Mouse (Mus musculus): ENCODE data around the gene Fam49a. TPM values are rescaled to one million over a fixed set of nuclear protein-coding genes. Genes with fewer than 3 reads are reported as not detected.
"Not testable (repeated sequence)": the region's sequence is repeated elsewhere in the genome, so short reads cannot be mapped to it uniquely, and the experiment has no call there.

The Fam49a gene
- polyA plus RNA-seq, 1 experiment from 2014 or later: 22.3 TPM

DNA sequence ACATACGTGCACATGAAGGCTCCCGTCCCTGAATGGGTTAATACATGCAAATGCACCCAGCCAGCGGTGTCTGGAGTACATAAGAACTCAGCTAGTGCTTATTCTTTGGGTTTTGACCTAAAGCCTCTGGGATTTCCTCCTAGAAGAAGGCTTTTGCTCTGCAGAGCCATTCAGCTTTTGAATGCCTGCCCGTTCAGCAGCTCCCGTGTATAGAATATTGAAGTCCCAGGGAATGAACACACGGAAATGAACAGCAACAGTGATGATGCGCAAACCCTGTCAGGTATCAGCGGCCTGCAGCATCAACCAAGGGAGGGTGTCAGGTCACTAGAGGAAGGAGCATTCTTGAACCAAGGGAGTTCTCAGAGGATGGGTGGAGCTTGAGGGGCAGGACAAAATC is 52.4 kb downstream of the Fam49a start:
- no peak for ATAC-seq (replicated peaks; ENCODE audit: insufficient number of reproducible peaks, insufficient read depth, low FRiP score, low read depth)
- 72% methylated on average over 8 of the region's 8 CpGs for WGBS
- Histone ChIP-seq H3K27ac (no peak overlapping the region), H3K9ac (no peak overlapping the region), H3K4me3 (no peak overlapping the region), H3K27me3 (no peaks in the 10 kb centered on the region), H3K9me3 (replicated peaks) (no peaks in the 10 kb centered on the region), H3K36me3 (no peaks in the 10 kb centered on the region), H3K4me2 (no peak overlapping the region), H3K4me1 (replicated peaks) (peaks cover 44% of the 10 kb centered on the region)

DNA sequence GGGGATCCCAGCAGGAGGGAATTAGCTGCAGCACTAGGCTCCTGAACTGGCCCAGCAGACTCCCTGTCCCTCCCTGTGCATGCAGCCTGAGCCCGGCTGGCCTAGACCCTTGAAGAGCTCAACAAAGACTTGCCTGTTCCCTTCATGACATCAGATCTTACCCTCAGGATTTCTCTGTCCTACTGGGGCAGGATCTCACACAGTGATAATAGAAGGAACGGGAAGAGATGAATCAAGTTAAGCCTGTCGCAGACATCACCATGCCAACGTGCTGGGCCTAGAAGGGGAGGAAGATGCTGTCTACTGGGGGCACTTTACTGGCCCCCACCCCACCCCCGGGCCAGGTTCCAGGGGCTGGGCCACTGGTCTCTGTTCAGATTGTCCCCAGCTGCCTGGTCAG is 53.1 kb downstream of the Fam49a start:
- H3K4me1 ChIP-seq (replicated peaks): peaks cover 44% of the 10 kb centered on the region
- H3K9ac ChIP-seq: no peak overlapping the region

DNA sequence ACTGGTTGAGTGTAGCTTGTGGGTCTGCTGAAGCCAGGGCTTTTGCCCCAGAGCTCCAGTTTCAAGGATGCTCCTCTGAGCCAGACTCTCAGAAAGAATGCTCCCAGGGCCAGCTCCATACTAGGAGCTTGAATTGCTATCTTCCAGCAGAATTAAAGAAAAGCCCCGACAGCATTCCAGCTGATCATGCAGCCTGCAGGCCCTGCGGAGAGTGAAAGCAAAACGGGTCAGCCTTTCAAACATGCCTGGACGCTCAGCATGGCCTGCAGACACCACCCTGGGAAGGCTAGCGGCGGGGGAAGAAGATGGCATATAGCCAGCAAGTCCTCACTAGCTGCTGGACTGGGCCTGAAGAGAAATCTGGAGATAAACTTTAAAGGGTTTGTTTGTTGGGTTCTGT is 55.0 kb downstream of the Fam49a start:
- H3K4me3 ChIP-seq: no peak overlapping the region
- H3K27me3 ChIP-seq: no peaks in the 10 kb centered on the region
- H3K36me3 ChIP-seq: no peaks in the 10 kb centered on the region
- peaks cover 36% of the 10 kb centered on the region for H3K4me1 ChIP-seq (replicated peaks)
- WGBS: 26% methylated on average over 6 of the region's 6 CpGs
- ATAC-seq (replicated peaks; ENCODE audit: insufficient number of reproducible peaks, insufficient read depth, low FRiP score, low read depth): 0 out of 2 replicates have a peak, but pooled peaks have one; percentile 28
- H3K4me2 ChIP-seq: no peak overlapping the region
- no peak overlapping the region for H3K9ac ChIP-seq
- H3K27ac ChIP-seq: peak overlapping the region; percentile 12
- H3K9me3 ChIP-seq (replicated peaks): no peaks in the 10 kb centered on the region

More for the DNA sequence above, 53.1 kb downstream of the Fam49a start:
- ATAC-seq (replicated peaks; ENCODE audit: insufficient number of reproducible peaks, insufficient read depth, low FRiP score, low read depth): no peak
- Histone ChIP-seq H3K36me3 (no peaks in the 10 kb centered on the region), H3K27me3 (no peaks in the 10 kb centered on the region), H3K27ac (no peak overlapping the region), H3K9me3 (replicated peaks) (no peaks in the 10 kb centered on the region), H3K4me3 (no peak overlapping the region), H3K4me2 (no peak overlapping the region)
- 57% methylated on average over 5 of the region's 5 CpGs for WGBS

DNA sequence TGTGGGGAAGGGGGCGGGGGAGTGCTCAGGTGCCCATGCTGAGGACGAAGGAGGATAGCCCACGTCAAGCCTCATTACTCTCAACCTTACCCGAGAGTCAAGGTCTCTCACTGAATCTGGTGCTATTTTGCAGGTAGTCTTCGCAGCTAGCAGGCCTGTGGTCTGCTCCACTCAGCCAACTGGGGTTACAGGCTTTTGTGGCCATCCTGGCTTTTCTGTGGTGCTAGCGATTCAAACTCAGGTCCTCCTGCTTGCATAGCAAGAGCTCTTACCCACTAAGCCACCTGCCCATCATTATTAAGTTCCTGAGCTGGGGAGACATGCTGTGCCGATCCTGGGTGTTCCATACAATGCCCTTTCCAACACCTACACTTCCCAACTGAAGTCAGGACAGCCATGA is 55.7 kb downstream of the Fam49a start:
- Histone ChIP-seq H3K4me2 (no peak overlapping the region), H3K4me3 (no peak overlapping the region), H3K9ac (no peak overlapping the region), H3K4me1 (replicated peaks) (peaks cover 29% of the 10 kb centered on the region), H3K36me3 (no peaks in the 10 kb centered on the region), H3K9me3 (replicated peaks) (no peaks in the 10 kb centered on the region), H3K27me3 (no peaks in the 10 kb centered on the region), H3K27ac (peak overlapping the region; percentile 12)
- WGBS: 79% methylated on average over 7 of the region's 7 CpGs
- no peak for ATAC-seq (replicated peaks; ENCODE audit: insufficient number of reproducible peaks, insufficient read depth, low FRiP score, low read depth)

DNA sequence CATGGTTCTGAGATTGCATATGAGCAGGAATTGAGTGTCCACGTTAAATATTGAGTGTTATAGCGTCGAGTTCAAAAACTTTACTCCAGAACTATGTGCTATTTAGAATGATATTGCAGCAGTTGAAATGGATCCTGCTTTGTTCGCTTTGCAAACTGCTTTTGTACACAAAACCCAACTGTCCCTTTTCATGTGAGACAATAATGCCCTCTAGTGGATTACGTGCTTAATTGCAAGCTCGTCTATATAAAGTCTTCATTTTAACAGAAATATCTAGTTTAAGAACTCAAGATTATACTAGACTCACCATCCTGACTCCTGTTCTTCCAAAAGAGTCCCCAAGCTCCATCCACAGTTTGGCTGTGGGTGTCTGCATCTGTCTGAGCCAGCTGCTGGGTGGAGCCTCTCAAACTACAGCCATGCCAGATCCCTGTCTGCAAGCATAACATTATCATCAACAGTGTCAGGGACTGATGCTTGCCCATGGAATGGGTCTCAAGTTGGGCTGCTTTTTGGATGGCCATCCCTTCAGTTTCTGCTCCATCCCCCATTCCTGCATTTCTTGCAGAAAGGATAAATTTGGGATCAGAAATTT is 56.3 kb downstream of the Fam49a start:
- Histone ChIP-seq H3K4me1 (replicated peaks) (peaks cover 23% of the 10 kb centered on the region), H3K4me2 (no peak overlapping the region), H3K9me3 (replicated peaks) (no peaks in the 10 kb centered on the region), H3K27ac (no peak overlapping the region), H3K4me3 (no peak overlapping the region), H3K27me3 (no peaks in the 10 kb centered on the region), H3K36me3 (no peaks in the 10 kb centered on the region), H3K9ac (no peak overlapping the region)
- ATAC-seq (replicated peaks; ENCODE audit: insufficient number of reproducible peaks, insufficient read depth, low FRiP score, low read depth): no peak
- 5% methylated on average over 6 of the region's 6 CpGs for WGBS

DNA sequence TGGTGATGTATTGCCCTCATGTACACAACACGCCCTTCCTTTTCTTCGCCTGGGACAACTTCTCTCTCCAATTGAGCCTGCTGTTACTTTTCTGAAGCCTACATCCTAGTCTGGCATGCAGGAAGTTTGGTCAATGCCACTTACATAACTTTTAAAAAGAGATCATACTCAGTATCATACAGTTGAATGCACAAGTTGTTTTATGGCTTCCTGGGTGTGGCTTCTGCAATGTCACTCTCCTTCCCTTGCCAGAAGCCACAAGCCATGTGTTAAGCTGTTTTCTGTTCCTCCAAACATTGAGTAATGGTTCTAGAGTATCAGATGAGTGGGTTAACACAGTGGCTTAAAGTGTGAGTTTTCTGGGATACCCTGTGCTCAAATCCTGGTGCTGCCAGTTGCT is 58.8 kb downstream of the Fam49a start:
- WGBS: 90% methylated on average over 2 of the region's 2 CpGs
- peaks cover 25% of the 10 kb centered on the region for H3K4me1 ChIP-seq (replicated peaks)
- no peak overlapping the region for H3K27ac ChIP-seq
- ATAC-seq (replicated peaks; ENCODE audit: insufficient number of reproducible peaks, insufficient read depth, low FRiP score, low read depth): no peak
- H3K36me3 ChIP-seq: no peaks in the 10 kb centered on the region
- H3K9me3 ChIP-seq (replicated peaks): no peaks in the 10 kb centered on the region
- H3K27me3 ChIP-seq: no peaks in the 10 kb centered on the region
- H3K9ac ChIP-seq: no peak overlapping the region
- no peak overlapping the region for H3K4me2 ChIP-seq
- H3K4me3 ChIP-seq: no peak overlapping the region

DNA sequence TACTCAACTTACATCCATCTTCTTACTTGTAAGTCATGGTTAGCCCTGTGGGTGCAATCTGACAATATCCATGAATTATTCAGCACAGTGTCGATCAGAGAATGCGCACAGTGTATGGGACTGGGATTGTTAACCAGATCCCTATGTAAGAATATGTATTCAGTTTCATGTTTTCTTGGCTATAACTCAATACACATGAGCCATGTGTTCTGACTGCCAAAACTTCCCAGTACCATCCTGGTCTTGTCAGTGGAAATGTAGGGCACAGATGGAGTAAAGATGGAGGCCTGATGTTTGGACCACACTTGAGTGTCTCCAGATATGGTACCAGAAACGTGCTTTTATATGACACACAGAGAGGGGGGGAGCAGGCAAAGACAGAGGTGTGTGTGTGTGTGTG is 59.2 kb downstream of the Fam49a start:
- H3K36me3 ChIP-seq: no peaks in the 10 kb centered on the region
- H3K4me2 ChIP-seq: no peak overlapping the region
- no peak for ATAC-seq (replicated peaks; ENCODE audit: insufficient number of reproducible peaks, insufficient read depth, low FRiP score, low read depth)
- peaks cover 25% of the 10 kb centered on the region for H3K4me1 ChIP-seq (replicated peaks)
- H3K27me3 ChIP-seq: no peaks in the 10 kb centered on the region
- H3K4me3 ChIP-seq: no peak overlapping the region
- WGBS: 80% methylated on average over 3 of the region's 3 CpGs
- H3K9me3 ChIP-seq (replicated peaks): no peaks in the 10 kb centered on the region
- H3K27ac ChIP-seq: no peak overlapping the region
- no peak overlapping the region for H3K9ac ChIP-seq

DNA sequence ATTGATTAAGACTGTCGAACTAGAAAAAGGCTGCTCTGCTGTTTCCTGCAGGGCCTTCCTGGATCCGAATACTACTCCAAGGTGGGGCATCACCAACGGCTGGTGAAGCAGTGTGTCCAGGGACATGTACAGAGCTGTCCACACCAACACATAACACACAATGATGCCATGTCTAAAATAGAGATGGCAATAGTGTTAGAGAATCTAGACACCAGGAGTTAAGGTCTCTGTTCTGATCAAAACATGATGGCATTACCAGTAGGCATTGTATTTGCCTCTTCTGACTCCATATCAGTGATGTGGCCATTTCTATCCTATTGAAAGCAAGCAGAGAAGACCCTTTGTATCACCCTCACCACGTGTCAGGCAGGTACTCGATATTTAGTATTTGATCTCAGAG is 61.1 kb downstream of the Fam49a start:
- no peak for ATAC-seq (replicated peaks; ENCODE audit: insufficient number of reproducible peaks, insufficient read depth, low FRiP score, low read depth)
- 75% methylated on average over 5 of the region's 5 CpGs for WGBS

DNA sequence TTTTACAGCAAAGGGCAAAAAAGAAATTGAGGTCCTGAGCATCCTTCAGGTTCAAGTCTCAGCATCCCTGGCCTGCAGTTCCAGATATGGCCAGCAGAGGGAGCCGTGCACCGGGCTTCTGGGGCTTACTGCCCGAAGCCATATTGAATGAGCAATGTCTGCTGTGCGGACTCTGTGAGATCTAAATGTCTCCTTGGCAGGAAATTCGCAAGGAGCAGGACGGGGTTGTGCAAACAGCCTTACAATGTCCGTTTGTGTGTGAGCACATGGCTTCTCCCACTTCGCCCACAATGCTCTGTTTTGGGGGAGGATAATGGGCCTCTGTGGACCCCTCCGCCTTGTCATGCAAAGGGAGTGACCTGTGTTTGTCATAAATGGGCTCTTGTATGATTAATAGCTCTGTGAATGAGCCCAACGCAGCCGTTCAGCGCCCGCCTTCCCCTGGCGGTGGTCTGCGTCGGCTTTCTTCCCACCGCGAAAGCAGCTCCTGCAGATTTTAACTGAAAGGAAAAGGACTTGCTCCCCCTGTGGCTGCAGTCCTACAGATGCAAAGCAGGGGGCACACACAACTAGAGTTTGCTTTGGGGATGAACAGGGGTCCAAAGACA is 61.8 kb downstream of the Fam49a start:
- Histone ChIP-seq H3K27me3 (no peaks in the 10 kb centered on the region), H3K4me3 (peak overlapping the region; percentile 34), H3K4me1 (replicated peaks) (peaks cover 3% of the 10 kb centered on the region; the same call in 1 of the 2 replicates), H3K9ac (no peak overlapping the region), H3K36me3 (no peaks in the 10 kb centered on the region), H3K4me2 (peak overlapping the region; percentile 62), H3K9me3 (replicated peaks) (no peaks in the 10 kb centered on the region), H3K27ac (peak overlapping the region; percentile 41)
- peak; percentile 66; the same call in 1 of the 2 replicates for ATAC-seq (replicated peaks; ENCODE audit: insufficient number of reproducible peaks, insufficient read depth, low FRiP score, low read depth)
- 19% methylated on average over 18 of the region's 18 CpGs for WGBS

More for the DNA sequence above, 61.1 kb downstream of the Fam49a start:
- Histone ChIP-seq H3K9ac (no peak overlapping the region), H3K27me3 (no peaks in the 10 kb centered on the region), H3K4me1 (replicated peaks) (peaks cover 6% of the 10 kb centered on the region; the same call in 1 of the 2 replicates), H3K36me3 (no peaks in the 10 kb centered on the region), H3K9me3 (replicated peaks) (no peaks in the 10 kb centered on the region), H3K4me2 (no peak overlapping the region), H3K27ac (no peak overlapping the region), H3K4me3 (no peak overlapping the region)

DNA sequence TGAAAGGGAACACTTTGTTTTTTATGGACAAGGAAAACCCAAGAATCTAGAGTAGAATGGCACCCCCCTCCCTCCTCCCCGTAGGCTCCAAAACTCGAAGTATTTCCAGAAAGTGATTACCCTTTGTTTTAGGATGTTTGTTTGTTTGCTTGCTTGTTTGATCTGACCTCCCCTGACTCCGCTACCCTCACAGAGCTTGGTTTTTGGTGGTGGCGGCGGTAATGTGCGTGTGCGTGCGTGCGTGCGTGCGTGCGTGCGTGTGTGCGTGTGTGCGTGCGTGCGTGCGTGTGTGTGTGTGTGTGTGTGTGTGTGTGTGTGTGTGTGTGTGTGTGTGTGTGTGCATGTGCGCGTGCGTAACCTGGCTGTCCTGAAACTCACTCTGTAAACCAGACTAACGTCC is 62.3 kb downstream of the Fam49a start:
- not testable (repeated sequence) for H3K4me1 ChIP-seq (replicated peaks); H3K36me3 ChIP-seq; H3K27me3 ChIP-seq; H3K9me3 ChIP-seq (replicated peaks); H3K9ac ChIP-seq; H3K4me3 ChIP-seq; H3K27ac ChIP-seq; ATAC-seq (replicated peaks; ENCODE audit: insufficient number of reproducible peaks, insufficient read depth, low FRiP score, low read depth)
- 93% methylated on average over 20 of the region's 22 CpGs for WGBS
- peak overlapping the region; percentile 62 for H3K4me2 ChIP-seq

DNA sequence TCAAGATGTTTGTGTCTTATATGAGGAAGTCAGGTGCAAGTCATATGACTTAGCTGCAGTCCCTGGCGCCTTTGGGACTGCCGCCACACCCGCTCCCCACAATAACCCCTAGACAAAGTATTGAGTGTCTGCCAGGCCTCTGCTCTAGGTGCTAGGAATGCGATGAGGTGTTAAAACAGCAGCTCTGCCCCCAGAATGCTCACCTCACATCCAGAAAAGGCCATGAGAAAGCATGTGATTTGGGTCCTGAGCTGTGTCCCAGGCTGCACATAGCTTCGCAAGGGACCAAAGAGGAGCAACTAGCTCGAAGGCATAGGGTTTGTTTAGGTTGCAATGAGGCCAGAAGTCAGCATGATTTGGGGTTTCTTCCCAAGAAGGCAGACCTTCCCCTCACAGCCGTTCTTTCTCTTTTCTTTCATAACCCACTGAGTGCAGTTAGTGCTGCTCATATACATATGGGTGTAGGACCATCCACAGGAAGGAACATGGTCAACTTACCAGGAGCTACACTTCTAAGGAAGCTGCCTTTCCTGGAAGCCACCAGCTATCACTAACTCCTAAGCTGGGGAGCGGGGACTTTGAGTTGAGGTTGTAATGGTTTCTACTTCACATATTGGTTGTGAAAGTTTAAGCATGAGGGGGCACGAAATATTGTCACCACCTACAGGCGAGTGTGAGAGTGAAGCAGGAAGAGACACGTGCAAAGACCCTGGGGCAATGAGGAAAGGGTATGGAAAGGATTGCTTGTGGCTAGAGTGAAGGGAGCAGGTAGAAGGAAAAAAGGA is 71.8 kb downstream of the Fam49a start:
- Histone ChIP-seq H3K9me3 (replicated peaks) (no peaks in the 10 kb centered on the region), H3K27ac (no peak overlapping the region), H3K36me3 (0 out of 2 replicates have a peak, but pooled peaks cover 3% of the 10 kb centered on the region), H3K9ac (no peak overlapping the region), H3K4me1 (replicated peaks) (0 out of 2 replicates have a peak, but pooled peaks cover 3% of the 10 kb centered on the region), H3K4me3 (no peak overlapping the region), H3K4me2 (no peak overlapping the region), H3K27me3 (no peaks in the 10 kb centered on the region)
- ATAC-seq (replicated peaks; ENCODE audit: insufficient number of reproducible peaks, insufficient read depth, low FRiP score, low read depth): no peak
- WGBS: 88% methylated on average over 11 of the region's 11 CpGs

Data from heart, embryonic 15.5 days (tissue).